Mouse (Mus musculus): ENCODE data around the gene Palld. TPM values are rescaled to one million over a fixed set of nuclear protein-coding genes. Genes with fewer than 3 reads are reported as not detected.

Gene Palld
- total and polyA plus RNA-seq, 3 experiments, result 0.87 to 7.1 (median 2.6) TPM

GRCm38 (mm10) chr8:61611741-61612140 is 290.7 kb downstream of the Palld start:
- TF ChIP-seq ZKSCAN1 (IDR thresholded peaks at IDR 0.05; ENCODE audit: borderline replicate concordance, low read depth, low read length), result no peak
- no peak for TF ChIP-seq RAD21 (IDR thresholded peaks at IDR 0.05; ENCODE audit: low read depth, low read length)
- no peak for TF ChIP-seq CTCF (conservative IDR thresholded peaks at IDR 0.05 in 1 of 2, IDR thresholded peaks at IDR 0.05 in 1 of 2; ENCODE audit: low read depth in 2 of 2, low read length in 2 of 2)
- no peak for TF ChIP-seq SIN3A (IDR thresholded peaks at IDR 0.05; ENCODE audit: low read length)
- no peak for TF ChIP-seq JUN (IDR thresholded peaks at IDR 0.05; ENCODE audit: insufficient read depth, low read depth, low read length)
- no peaks in the 10 kb centered on the region for H3K27me3 ChIP-seq (replicated peaks)
- H3K27ac ChIP-seq (ENCODE audit: insufficient read depth, low read depth), result no peak overlapping the region

GRCm38 (mm10) chr8:61611077-61611476 is 291.4 kb downstream of the Palld start:
- no peak overlapping the region for H3K4me2 ChIP-seq (ENCODE audit: insufficient read depth, low read depth, poor library complexity, severe bottlenecking)
- no peaks in the 10 kb centered on the region for H3K79me2 ChIP-seq (replicated peaks; ENCODE audit: control insufficient read depth, extremely low read depth, insufficient read depth, poor library complexity, severe bottlenecking)
- dilution Hi-C loops (cut with MboI; ENCODE audit: extremely low pct_ligation_motif_present, extremely low pct_unique_long_range_greater_than_20kb, low sequenced_read_pairs), result no loop called here
- peaks cover 0 to 4% of the 10 kb centered on the region in 2 experiments; a peak in 2 of 4 replicates for H3K4me1 ChIP-seq (ENCODE audit: control insufficient read depth in 1 of 2, insufficient read depth in 2 of 2)
- H3K36me3 ChIP-seq (replicated peaks in 1 of 2; ENCODE audit: control insufficient read depth in 1 of 2, insufficient read depth in 1 of 2, low read length in 1 of 2), result no peaks in the 10 kb centered on the region
- H3K9me3 ChIP-seq (replicated peaks; ENCODE audit: low read length), result no peaks in the 10 kb centered on the region
- no peak overlapping the region for H3K9ac ChIP-seq (ENCODE audit: insufficient read depth, low read depth)
- in situ Hi-C loops (cut with MboI; ENCODE audit: low pct_ligation_motif_present, low pct_unique_long_range_greater_than_20kb, low sequenced_read_pairs), result no loop called here
- no peak for TF ChIP-seq MEF2A (IDR thresholded peaks at IDR 0.05; ENCODE audit: borderline replicate concordance, low read depth, low read length)
- TF ChIP-seq CTCF (conservative IDR thresholded peaks at IDR 0.05 in 1 of 2, IDR thresholded peaks at IDR 0.05 in 1 of 2; ENCODE audit: low read depth in 2 of 2, low read length in 2 of 2), result no peak
- TF ChIP-seq POLR2A (IDR thresholded peaks at IDR 0.05; ENCODE audit: low read depth, low read length), result no peak
- no peak for TF ChIP-seq KAT2A (IDR thresholded peaks at IDR 0.05; ENCODE audit: insufficient replicate concordance, low read length)
- DNase-seq (ENCODE audit: extremely low read depth), result no peak
- H3K4me3 ChIP-seq (replicated peaks in 1 of 3; ENCODE audit: low read depth in 2 of 3, low read length in 2 of 3, poor library complexity in 1 of 3), result no peak overlapping the region
- no peaks in the 10 kb centered on the region for H3K27me3 ChIP-seq (replicated peaks)
- no peak overlapping the region for H3K27ac ChIP-seq (ENCODE audit: insufficient read depth, low read depth)

More at GRCm38 (mm10) chr8:61611741-61612140, 290.7 kb downstream of the Palld start:
- Histone ChIP-seq H3K4me1 (ENCODE audit: control insufficient read depth in 1 of 2, insufficient read depth in 2 of 2) (peaks cover 0 to 2% of the 10 kb centered on the region in 2 experiments; a peak in 2 of 4 replicates), H3K4me3 (replicated peaks in 1 of 3; ENCODE audit: low read depth in 2 of 3, low read length in 2 of 3, poor library complexity in 1 of 3) (no peak overlapping the region), H3K36me3 (replicated peaks in 1 of 2; ENCODE audit: control insufficient read depth in 1 of 2, insufficient read depth in 1 of 2, low read length in 1 of 2) (no peaks in the 10 kb centered on the region), H3K4me2 (ENCODE audit: insufficient read depth, low read depth, poor library complexity, severe bottlenecking) (no peak overlapping the region), H3K9ac (ENCODE audit: insufficient read depth, low read depth) (no peak overlapping the region), H3K79me2 (replicated peaks; ENCODE audit: control insufficient read depth, extremely low read depth, insufficient read depth, poor library complexity, severe bottlenecking) (no peaks in the 10 kb centered on the region), H3K9me3 (replicated peaks; ENCODE audit: low read length) (no peaks in the 10 kb centered on the region)
- DNase-seq (ENCODE audit: extremely low read depth), result no peak
- dilution Hi-C loops (cut with MboI; ENCODE audit: extremely low pct_ligation_motif_present, extremely low pct_unique_long_range_greater_than_20kb, low sequenced_read_pairs), result no loop called here
- in situ Hi-C loops (cut with MboI; ENCODE audit: low pct_ligation_motif_present, low pct_unique_long_range_greater_than_20kb, low sequenced_read_pairs), result no loop called here

- Histone ChIP-seq H3K27ac (ENCODE audit: insufficient read depth, low read depth) (no peak overlapping the region), H3K4me3 (replicated peaks in 1 of 3; ENCODE audit: low read depth in 2 of 3, low read length in 2 of 3, poor library complexity in 1 of 3) (no peak overlapping the region), H3K79me2 (replicated peaks; ENCODE audit: control insufficient read depth, extremely low read depth, insufficient read depth, poor library complexity, severe bottlenecking) (no peaks in the 10 kb centered on the region), H3K36me3 (replicated peaks in 1 of 2; ENCODE audit: control insufficient read depth in 1 of 2, insufficient read depth in 1 of 2, low read length in 1 of 2) (no peaks in the 10 kb centered on the region), H3K4me2 (ENCODE audit: insufficient read depth, low read depth, poor library complexity, severe bottlenecking) (no peak overlapping the region), H3K4me1 (ENCODE audit: control insufficient read depth in 1 of 2, insufficient read depth in 2 of 2) (peaks cover 0 to 4% of the 10 kb centered on the region in 2 experiments; a peak in 2 of 4 replicates), H3K9ac (ENCODE audit: insufficient read depth, low read depth) (no peak overlapping the region), H3K9me3 (replicated peaks; ENCODE audit: low read length) (no peaks in the 10 kb centered on the region), H3K27me3 (replicated peaks) (no peaks in the 10 kb centered on the region)
- dilution Hi-C loops (cut with MboI; ENCODE audit: extremely low pct_ligation_motif_present, extremely low pct_unique_long_range_greater_than_20kb, low sequenced_read_pairs), result no loop called here
- in situ Hi-C loops (cut with MboI; ENCODE audit: low pct_ligation_motif_present, low pct_unique_long_range_greater_than_20kb, low sequenced_read_pairs), result no loop called here
- no peak for TF ChIP-seq SMC3 (IDR thresholded peaks at IDR 0.05; ENCODE audit: low read depth, low read length)
- no peak for TF ChIP-seq IRF4 (IDR thresholded peaks at IDR 0.05; ENCODE audit: low read depth, low read length)
- no peak for TF ChIP-seq CHD2 (IDR thresholded peaks at IDR 0.05; ENCODE audit: low read length)
- TF ChIP-seq SIN3A (IDR thresholded peaks at IDR 0.05; ENCODE audit: low read length), result no peak
- no peak for DNase-seq (ENCODE audit: extremely low read depth)
These were observed 291.9 kb downstream of the Palld start for GRCm38 (mm10) chr8:61610546-61610945.
